Mouse (Mus musculus) neural tube, embryonic 12.5 days (tissue): ENCODE results near the gene Spata25. TPM values are rescaled to one million over a fixed set of nuclear protein-coding genes. Genes with fewer than 3 reads are reported as not detected.
"Not testable (repeated sequence)": the region's sequence is repeated elsewhere in the genome, so short reads cannot be mapped to it uniquely, and the experiment has no call there.

ENCODE experiments used
- ATAC-seq: fragments of 200-750 bp; cut with Nextera tagmentation; 2 replicates; pipeline ENCODE4 v1.8.0; 2017; ENCODE audit warnings: low read depth, mild to moderate bottlenecking, moderate TSS enrichment, moderate library complexity; ENCODE audit not compliant: low FRiP score
- H3K27ac ChIP-seq: fragments of 300-500 bp; sonication (generic); 2 replicates; pipeline ENCODE4 v1.5.1; 2016
- H3K27me3 ChIP-seq: fragments of 300-500 bp; sonication (generic); replicated peaks from 2 replicates; pipeline ENCODE4 v1.6.1; 2016; ENCODE audit warnings: mild to moderate bottlenecking
- H3K36me3 ChIP-seq: fragments of 300-500 bp; sonication (generic); 2 replicates; pipeline ENCODE4 v1.6.1; 2016; ENCODE audit warnings: mild to moderate bottlenecking
- H3K4me1 ChIP-seq: fragments of 300-500 bp; sonication (generic); 2 replicates; pipeline ENCODE4 v1.6.1; 2016
- H3K4me2 ChIP-seq: fragments of 300-500 bp; sonication (generic); replicated peaks from 2 replicates; pipeline ENCODE4 v1.6.1; 2016; ENCODE audit warnings: mild to moderate bottlenecking
- H3K4me3 ChIP-seq: fragments of 300-500 bp; sonication (generic); 2 replicates; pipeline ENCODE4 v1.5.1; 2016
- H3K9ac ChIP-seq: fragments of 300-500 bp; sonication (generic); 2 replicates; pipeline ENCODE4 v1.6.1; 2016; ENCODE audit warnings: mild to moderate bottlenecking
- H3K9me3 ChIP-seq: fragments of 300-500 bp; sonication (generic); 2 replicates; pipeline ENCODE4 v1.6.1; 2016; ENCODE audit warnings: mild to moderate bottlenecking
- WGBS: fragments of 180-500 bp; shearing (Covaris S2); methylation state at CpG from one replicate; pipeline ENCODE4 v1.1.7; 2016; 5-methylcytosine and 5-hydroxymethylcytosine counted together
- polyA plus RNA-seq: library from polyadenylated mRNA; unstranded; fragments of >200 nt; fragmentation: Nextera tagmentation; extraction: Ambion mirVana; gene quantifications from 2 replicates; pipeline ENCODE4 v1.2.1, GENCODE M21; 2016

Spata25 gene
- polyA plus RNA-seq, 1 experiment from 2014 or later: not detected

DNA sequence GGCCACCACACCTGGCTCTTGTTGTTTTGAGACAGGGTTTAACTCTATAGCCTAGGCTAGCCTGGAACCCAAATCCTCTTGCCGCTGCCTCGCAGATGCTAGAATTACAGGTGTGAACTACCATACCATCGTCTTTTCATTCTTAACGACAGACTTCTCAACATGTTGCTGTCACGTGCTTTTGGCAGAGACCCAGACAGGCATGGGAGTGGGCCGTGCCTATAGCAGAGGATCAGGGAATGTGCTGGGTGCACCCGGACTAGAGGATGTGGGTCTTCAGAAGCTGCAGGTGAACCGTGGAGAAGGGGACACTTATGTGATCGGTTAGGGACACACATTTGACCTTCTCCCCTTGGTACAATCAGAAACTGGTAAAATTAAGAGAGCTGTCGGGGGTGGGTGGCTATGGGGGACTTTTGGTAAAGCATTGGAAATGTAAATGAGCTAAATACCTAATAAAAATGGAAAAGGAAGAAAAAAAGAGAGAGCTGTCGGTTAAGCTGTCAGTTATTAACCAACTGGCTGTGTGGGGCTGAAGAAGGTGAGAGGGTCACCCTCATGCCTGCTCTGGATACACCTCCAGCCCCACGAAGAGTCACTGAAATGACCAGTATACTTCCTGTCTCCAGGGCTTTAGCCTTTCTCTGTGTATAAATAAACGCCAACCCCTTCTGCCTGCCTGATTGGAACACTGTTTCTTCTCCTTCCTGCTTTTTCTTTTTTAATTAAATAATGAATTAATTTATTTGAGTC lies 27.9 kb downstream of the Spata25 start:
- no peak for ATAC-seq
- Histone ChIP-seq H3K36me3 (peaks cover 46% of the 10 kb centered on the region), H3K4me2 (no peak overlapping the region), H3K27me3 (no peaks in the 10 kb centered on the region), H3K9me3 (no peaks in the 10 kb centered on the region), H3K27ac (no peak overlapping the region), H3K4me3 (no peak overlapping the region), H3K4me1 (peaks cover 8% of the 10 kb centered on the region), H3K9ac (no peak overlapping the region)
- WGBS: 93% methylated on average over 13 of the region's 13 CpGs

GRCm38 (mm10) chr2:164798554-164798953 lies 29.8 kb downstream of the Spata25 start:
- peaks cover 58% of the 10 kb centered on the region for H3K36me3 ChIP-seq
- not testable (repeated sequence) for H3K4me2 ChIP-seq, H3K4me1 ChIP-seq, ATAC-seq, H3K4me3 ChIP-seq, H3K9ac ChIP-seq, H3K27ac ChIP-seq, H3K27me3 ChIP-seq, H3K9me3 ChIP-seq
- 83% methylated on average over 6 of the region's 6 CpGs for WGBS

- no peaks in the 10 kb centered on the region for H3K9me3 ChIP-seq
- no peaks in the 10 kb centered on the region for H3K27me3 ChIP-seq
- H3K4me2 ChIP-seq: no peak overlapping the region
- ATAC-seq: no peak
- no peak overlapping the region for H3K27ac ChIP-seq
- no peaks in the 10 kb centered on the region for H3K4me1 ChIP-seq
- no peak overlapping the region for H3K4me3 ChIP-seq
- 87% methylated on average over 4 of the region's 4 CpGs for WGBS
- H3K36me3 ChIP-seq: peaks cover 71% of the 10 kb centered on the region
- no peak overlapping the region for H3K9ac ChIP-seq
Measured at GRCm38 (mm10) chr2:164795868-164796267, 32.5 kb downstream of the Spata25 start.

GRCm38 (mm10) chr2:164794293-164794692 lies 34.0 kb downstream of the Spata25 start:
- peak; percentile 15; the same call in 1 of the 2 replicates for ATAC-seq
- no peak overlapping the region for H3K9ac ChIP-seq
- 40% methylated on average over 5 of the region's 5 CpGs for WGBS
- H3K4me1 ChIP-seq: no peaks in the 10 kb centered on the region
- no peaks in the 10 kb centered on the region for H3K9me3 ChIP-seq
- no peaks in the 10 kb centered on the region for H3K27me3 ChIP-seq
- no peak overlapping the region for H3K4me3 ChIP-seq
- H3K4me2 ChIP-seq: no peak overlapping the region
- H3K27ac ChIP-seq: no peak overlapping the region
- H3K36me3 ChIP-seq: peaks cover 65% of the 10 kb centered on the region

GRCm38 (mm10) chr2:164793772-164794171 lies 34.6 kb downstream of the Spata25 start:
- Histone ChIP-seq H3K27me3 (no peaks in the 10 kb centered on the region), H3K4me3 (no peak overlapping the region), H3K4me1 (no peaks in the 10 kb centered on the region), H3K4me2 (no peak overlapping the region), H3K9me3 (no peaks in the 10 kb centered on the region), H3K27ac (no peak overlapping the region), H3K36me3 (peaks cover 63% of the 10 kb centered on the region), H3K9ac (no peak overlapping the region)
- no peak for ATAC-seq
- 96% methylated on average over 2 of the region's 2 CpGs for WGBS

DNA sequence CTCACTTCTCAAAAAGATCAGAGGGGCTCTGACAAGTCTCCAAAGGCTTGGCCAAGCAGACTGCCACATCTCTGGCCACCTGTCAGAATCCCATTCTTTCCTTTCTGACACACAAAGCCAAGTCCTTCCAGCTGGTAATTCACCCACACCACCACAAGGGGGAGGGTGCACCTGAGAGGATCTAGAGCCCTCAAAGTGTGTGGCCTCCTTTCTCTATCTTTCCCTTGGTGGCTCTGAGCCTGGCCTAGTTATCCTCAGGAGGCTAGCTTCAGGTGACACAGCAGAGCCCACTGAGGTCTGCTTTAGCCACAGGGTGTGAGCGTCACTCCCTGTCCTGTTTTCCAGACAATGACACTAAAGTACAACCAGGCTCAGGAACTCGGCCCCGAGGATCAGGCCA lies 35.1 kb downstream of the Spata25 start:
- no peaks in the 10 kb centered on the region for H3K4me1 ChIP-seq
- no peak for ATAC-seq
- H3K27ac ChIP-seq: no peak overlapping the region
- 90% methylated on average over 3 of the region's 3 CpGs for WGBS
- H3K36me3 ChIP-seq: peaks cover 59% of the 10 kb centered on the region
- no peaks in the 10 kb centered on the region for H3K9me3 ChIP-seq
- H3K9ac ChIP-seq: no peak overlapping the region
- no peak overlapping the region for H3K4me2 ChIP-seq
- no peaks in the 10 kb centered on the region for H3K27me3 ChIP-seq
- no peak overlapping the region for H3K4me3 ChIP-seq

- H3K9me3 ChIP-seq: no peaks in the 10 kb centered on the region
- no peaks in the 10 kb centered on the region for H3K27me3 ChIP-seq
- peaks cover 54% of the 10 kb centered on the region for H3K36me3 ChIP-seq
- no peak overlapping the region for H3K27ac ChIP-seq
- 94% methylated on average over 12 of the region's 12 CpGs for WGBS
- no peak for ATAC-seq
- H3K4me1 ChIP-seq: no peaks in the 10 kb centered on the region
- no peak overlapping the region for H3K4me3 ChIP-seq
- H3K9ac ChIP-seq: no peak overlapping the region
- H3K4me2 ChIP-seq: no peak overlapping the region
Measured at GRCm38 (mm10) chr2:164792400-164793190, 35.7 kb downstream of the Spata25 start.

- Histone ChIP-seq H3K27me3 (no peaks in the 10 kb centered on the region), H3K9me3 (no peaks in the 10 kb centered on the region), H3K4me3 (no peak overlapping the region), H3K27ac (no peak overlapping the region), H3K4me2 (no peak overlapping the region), H3K4me1 (no peaks in the 10 kb centered on the region), H3K36me3 (peaks cover 52% of the 10 kb centered on the region), H3K9ac (no peak overlapping the region)
- ATAC-seq: no peak
- 94% methylated on average over 18 of the region's 18 CpGs for WGBS
Measured at GRCm38 (mm10) chr2:164791841-164792261, 36.5 kb downstream of the Spata25 start.

GRCm38 (mm10) chr2:164790451-164790850 lies 37.9 kb downstream of the Spata25 start:
- no peaks in the 10 kb centered on the region for H3K9me3 ChIP-seq
- WGBS: 85% methylated on average over 4 of the region's 4 CpGs
- H3K9ac ChIP-seq: no peak overlapping the region
- no peak for ATAC-seq
- no peaks in the 10 kb centered on the region for H3K4me1 ChIP-seq
- H3K27me3 ChIP-seq: no peaks in the 10 kb centered on the region
- H3K36me3 ChIP-seq: peaks cover 38% of the 10 kb centered on the region
- no peak overlapping the region for H3K4me2 ChIP-seq
- H3K27ac ChIP-seq: no peak overlapping the region
- no peak overlapping the region for H3K4me3 ChIP-seq

GRCm38 (mm10) chr2:164788411-164788810 lies 39.9 kb downstream of the Spata25 start:
- Histone ChIP-seq H3K9me3 (no peaks in the 10 kb centered on the region), H3K4me1 (no peaks in the 10 kb centered on the region), H3K4me2 (no peak overlapping the region), H3K4me3 (no peak overlapping the region), H3K27me3 (no peaks in the 10 kb centered on the region), H3K27ac (no peak overlapping the region), H3K9ac (no peak overlapping the region), H3K36me3 (peaks cover 24% of the 10 kb centered on the region)
- 81% methylated on average over 4 of the region's 4 CpGs for WGBS
- no peak for ATAC-seq

DNA sequence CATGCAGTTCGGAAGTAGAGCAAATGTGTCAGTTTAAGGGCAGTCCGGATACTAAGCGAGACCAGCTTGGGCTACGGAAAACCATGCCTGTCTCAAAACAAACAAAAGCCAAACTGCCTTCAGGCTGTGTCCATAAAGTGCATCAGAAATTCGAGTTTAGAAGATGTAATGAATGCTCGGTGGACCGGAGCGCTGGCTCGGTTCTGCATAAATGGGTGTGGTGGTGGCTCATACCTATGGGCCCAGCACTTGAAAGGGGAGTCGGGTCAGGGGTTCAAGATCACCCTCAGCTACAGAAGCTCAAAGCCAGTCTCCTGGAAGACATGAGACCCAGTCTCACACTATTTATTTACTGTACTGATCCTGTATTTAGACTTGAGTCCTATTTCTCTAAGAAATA lies 40.6 kb downstream of the Spata25 start:
- Histone ChIP-seq H3K4me3 (no peak overlapping the region), H3K36me3 (peaks cover 18% of the 10 kb centered on the region), H3K27ac (no peak overlapping the region), H3K4me2 (no peak overlapping the region), H3K27me3 (no peaks in the 10 kb centered on the region), H3K4me1 (no peaks in the 10 kb centered on the region), H3K9ac (no peak overlapping the region), H3K9me3 (no peaks in the 10 kb centered on the region)
- no peak for ATAC-seq
- WGBS: 84% methylated on average over 10 of the region's 10 CpGs

DNA sequence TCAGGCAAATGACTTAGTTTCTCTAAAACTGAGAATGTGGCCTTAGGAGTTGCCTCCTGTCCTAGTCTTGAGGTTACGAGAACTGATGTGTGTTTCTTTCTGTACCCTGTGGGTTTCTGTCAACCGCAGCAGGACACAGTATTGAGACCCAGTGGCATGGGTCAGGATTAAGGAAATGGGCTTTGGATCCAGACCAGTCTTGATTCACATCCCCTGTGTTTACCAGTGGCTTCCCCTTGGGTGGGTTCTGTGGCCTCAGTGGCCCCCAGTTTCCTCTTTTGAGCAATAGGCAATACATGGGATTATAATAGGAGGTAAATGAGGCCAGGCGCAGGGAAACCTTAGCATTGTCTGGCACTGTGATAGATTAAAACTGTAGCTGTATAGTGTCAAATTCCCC lies 41.3 kb downstream of the Spata25 start:
- peak overlapping the region; percentile 93 for H3K4me2 ChIP-seq
- no peak overlapping the region for H3K4me3 ChIP-seq
- no peak overlapping the region for H3K27ac ChIP-seq
- H3K9me3 ChIP-seq: no peaks in the 10 kb centered on the region
- ATAC-seq: no peak
- no peaks in the 10 kb centered on the region for H3K4me1 ChIP-seq
- H3K27me3 ChIP-seq: no peaks in the 10 kb centered on the region
- WGBS: 89% methylated on average over 3 of the region's 3 CpGs
- H3K9ac ChIP-seq: no peak overlapping the region
- peaks cover 10% of the 10 kb centered on the region for H3K36me3 ChIP-seq
